Mouse (Mus musculus) T-helper 2 cell (primary cell): Measurements from ENCODE around the gene Pacrg.

Experiments used
- in situ Hi-C: fragments of 300-600 bp; cut with MboI, MseI; formaldehyde crosslinking; loops from one replicate; pipeline ENCODE4 v1.15.1; 2025; ENCODE audit warnings: high pct_unique_total_duplicates

Gene Pacrg

GRCm38 (mm10) chr17:10744709-10745461 lies 95.2 kb downstream of the Pacrg start:
- in situ Hi-C loops, result no loop called here

- in situ Hi-C loops, result no loop called here
Observed at GRCm38 (mm10) chr17:10740083-10740482, 100.0 kb downstream of the Pacrg start.

GRCm38 (mm10) chr17:10737966-10738365 lies 102.1 kb downstream of the Pacrg start:
- in situ Hi-C loops, result no loop called here

- in situ Hi-C loops, result no loop called here
Observed at GRCm38 (mm10) chr17:10734733-10735132, 105.4 kb downstream of the Pacrg start.

GRCm38 (mm10) chr17:10732303-10733048 lies 107.6 kb downstream of the Pacrg start:
- in situ Hi-C loops, result no loop called here

- in situ Hi-C loops, result no loop called here
Observed at GRCm38 (mm10) chr17:10724853-10725252, 115.3 kb downstream of the Pacrg start.

- in situ Hi-C loops, result no loop called here
Observed at GRCm38 (mm10) chr17:10721562-10721961, 118.5 kb downstream of the Pacrg start.

GRCm38 (mm10) chr17:10717148-10717547 lies 123.0 kb downstream of the Pacrg start:
- in situ Hi-C loops, result no loop called here

- in situ Hi-C loops, result no loop called here
Observed at GRCm38 (mm10) chr17:10702781-10703180, 137.3 kb downstream of the Pacrg start.

- in situ Hi-C loops, result no loop called here
Observed at GRCm38 (mm10) chr17:10698041-10698440, 142.1 kb downstream of the Pacrg start.

GRCm38 (mm10) chr17:10695421-10695820 lies 144.7 kb downstream of the Pacrg start:
- in situ Hi-C loops, result no loop called here

- in situ Hi-C loops, result no loop called here
Observed at GRCm38 (mm10) chr17:10677098-10677497, 163.0 kb downstream of the Pacrg start.

- in situ Hi-C loops, result no loop called here
Observed at GRCm38 (mm10) chr17:10675536-10675935, 164.6 kb downstream of the Pacrg start.

- in situ Hi-C loops, result no loop called here
Observed at GRCm38 (mm10) chr17:10675048-10675447, 165.1 kb downstream of the Pacrg start.

GRCm38 (mm10) chr17:10661294-10661693 lies 178.8 kb downstream of the Pacrg start:
- in situ Hi-C loops, result no loop called here

- in situ Hi-C loops, result no loop called here
Observed at GRCm38 (mm10) chr17:10643604-10644003, 196.5 kb downstream of the Pacrg start.

- in situ Hi-C loops, result no loop called here
Observed at GRCm38 (mm10) chr17:10639816-10640215, 200.3 kb downstream of the Pacrg start.

GRCm38 (mm10) chr17:10635955-10636470 lies 204.1 kb downstream of the Pacrg start:
- in situ Hi-C loops, result no loop called here

- in situ Hi-C loops, result no loop called here
Observed at GRCm38 (mm10) chr17:10635470-10635869, 204.6 kb downstream of the Pacrg start.

- in situ Hi-C loops, result no loop called here
Observed at GRCm38 (mm10) chr17:10635046-10635445, 205.1 kb downstream of the Pacrg start.

GRCm38 (mm10) chr17:10633769-10634168 lies 206.3 kb downstream of the Pacrg start:
- in situ Hi-C loops, result no loop called here

- in situ Hi-C loops, result no loop called here
Observed at GRCm38 (mm10) chr17:10628240-10628639, 211.9 kb downstream of the Pacrg start.

- in situ Hi-C loops, result no loop called here
Observed at GRCm38 (mm10) chr17:10627476-10627875, 212.6 kb downstream of the Pacrg start.
